Mouse (Mus musculus): Measurements from ENCODE around the gene Csrp1.
A peak's percentile ranks its signal among the peaks of the same experiment; 100 is the strongest.

DNA sequence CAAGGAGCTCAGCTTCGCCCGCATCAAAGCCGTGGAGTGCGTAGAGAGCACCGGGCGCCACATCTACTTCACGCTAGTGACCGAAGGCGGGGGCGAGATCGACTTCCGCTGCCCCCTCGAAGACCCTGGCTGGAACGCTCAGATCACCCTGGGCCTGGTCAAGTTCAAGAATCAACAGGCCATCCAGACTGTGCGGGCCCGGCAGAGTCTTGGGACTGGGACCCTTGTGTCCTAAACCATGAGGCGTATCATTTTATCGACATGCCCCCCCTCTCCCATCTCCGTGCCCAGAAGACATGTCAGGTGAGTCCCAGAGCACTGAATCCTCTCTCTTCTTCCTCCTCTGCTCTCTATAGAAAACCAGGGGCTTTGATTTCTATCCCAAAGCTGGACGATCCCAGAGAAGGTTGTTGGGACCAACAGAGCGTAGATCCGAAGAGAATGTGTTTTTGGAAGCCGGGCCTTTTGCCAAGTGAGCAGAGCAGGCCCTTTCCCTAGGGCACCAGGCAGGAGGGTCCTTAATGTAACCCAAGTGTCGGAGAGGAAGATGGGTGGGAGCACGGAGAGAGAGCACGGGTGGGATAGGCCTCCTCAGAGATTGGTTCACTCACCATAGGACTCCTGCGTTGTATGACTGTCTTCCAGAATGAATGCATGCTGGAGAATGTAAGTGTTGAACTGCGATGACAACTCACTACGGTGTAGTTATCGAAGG is 46.9 kb downstream of the Csrp1 start:
- TF ChIP-seq TCF3 (IDR thresholded peaks at IDR 0.05; ENCODE audit: insufficient read length, low read depth) (no peak), TCF12 (IDR thresholded peaks at IDR 0.05; ENCODE audit: insufficient read depth, poor library complexity, severe bottlenecking) (no peak), POLR2A (IDR thresholded peaks at IDR 0.05; ENCODE audit: insufficient read length, low read depth) (no peak), REST (IDR thresholded peaks at IDR 0.05; ENCODE audit: insufficient read depth, insufficient read length) (no peak), MYOG (IDR thresholded peaks at IDR 0.05; ENCODE audit: control insufficient read depth in 1 of 3, insufficient read depth in 1 of 3, insufficient read length in 2 of 3, low read depth in 2 of 3) (no peak), MAX (IDR thresholded peaks at IDR 0.05; ENCODE audit: low read depth) (no peak), MYOD1 (IDR thresholded peaks at IDR 0.05; ENCODE audit: control insufficient read depth in 1 of 3, insufficient read length in 2 of 3, low read depth in 2 of 3) (no peak), CEBPB (IDR thresholded peaks at IDR 0.05; ENCODE audit: insufficient read depth, poor library complexity, severe bottlenecking) (no peak), POLR2AphosphoS2 (IDR thresholded peaks at IDR 0.05; ENCODE audit: insufficient read length, low read depth) (peak; percentile 5)
